Mouse (Mus musculus): ENCODE results near the gene Cgas. TPM values are rescaled to one million over a fixed set of nuclear protein-coding genes. Genes with fewer than 3 reads are reported as not detected.

The Cgas gene
- polyA plus RNA-seq, 1 experiment from 2014 or later = 0.84 TPM

GRCm38 (mm10) chr9:78400570-78400969, 42.5 kb downstream of the Cgas start:
- H3K9ac ChIP-seq = no peak overlapping the region
- ATAC-seq (ENCODE audit: low FRiP score) (no peak), DNase-seq (ENCODE audit: low spot score) (no peak)
- no peak overlapping the region for H3K4me3 ChIP-seq (replicated peaks; ENCODE audit: low read length)
- peaks cover 4% of the 10 kb centered on the region; the same call in 1 of the 2 replicates for H3K4me1 ChIP-seq (replicated peaks; ENCODE audit: control insufficient read depth, insufficient read depth, low read length)
- H3K36me3 ChIP-seq (replicated peaks; ENCODE audit: control insufficient read depth, insufficient read depth) = no peaks in the 10 kb centered on the region
- H3K27ac ChIP-seq = no peak overlapping the region
- H3K27me3 ChIP-seq (ENCODE audit: control insufficient read depth, insufficient read depth, low read length) = peaks cover 30% of the 10 kb centered on the region
- no peaks in the 10 kb centered on the region for H3K9me3 ChIP-seq (ENCODE audit: control insufficient read depth, low read length)
- no peak overlapping the region for H3K4me2 ChIP-seq (replicated peaks)
- 91% methylated on average over 5 of the region's 5 CpGs for WGBS

- DNase-seq (ENCODE audit: low spot score) (no peak), ATAC-seq (ENCODE audit: low FRiP score) (no peak)
- whole genome bisulfite sequencing = 71% methylated on average over 9 of the region's 9 CpGs
- peaks cover 61% of the 10 kb centered on the region for H3K27me3 ChIP-seq (ENCODE audit: control insufficient read depth, insufficient read depth, low read length)
- no peaks in the 10 kb centered on the region for H3K9me3 ChIP-seq (ENCODE audit: control insufficient read depth, low read length)
- no peak overlapping the region for H3K9ac ChIP-seq
- no peak overlapping the region for H3K4me2 ChIP-seq (replicated peaks)
- peaks cover 4% of the 10 kb centered on the region; the same call in 1 of the 2 replicates for H3K4me1 ChIP-seq (replicated peaks; ENCODE audit: control insufficient read depth, insufficient read depth, low read length)
- H3K36me3 ChIP-seq (replicated peaks; ENCODE audit: control insufficient read depth, insufficient read depth) = no peaks in the 10 kb centered on the region
- no peak overlapping the region; the same call in 1 of the 2 replicates for H3K4me3 ChIP-seq (replicated peaks; ENCODE audit: low read length)
- H3K27ac ChIP-seq = no peak overlapping the region
Measured at GRCm38 (mm10) chr9:78396517-78396916, 46.5 kb downstream of the Cgas start.

DNA sequence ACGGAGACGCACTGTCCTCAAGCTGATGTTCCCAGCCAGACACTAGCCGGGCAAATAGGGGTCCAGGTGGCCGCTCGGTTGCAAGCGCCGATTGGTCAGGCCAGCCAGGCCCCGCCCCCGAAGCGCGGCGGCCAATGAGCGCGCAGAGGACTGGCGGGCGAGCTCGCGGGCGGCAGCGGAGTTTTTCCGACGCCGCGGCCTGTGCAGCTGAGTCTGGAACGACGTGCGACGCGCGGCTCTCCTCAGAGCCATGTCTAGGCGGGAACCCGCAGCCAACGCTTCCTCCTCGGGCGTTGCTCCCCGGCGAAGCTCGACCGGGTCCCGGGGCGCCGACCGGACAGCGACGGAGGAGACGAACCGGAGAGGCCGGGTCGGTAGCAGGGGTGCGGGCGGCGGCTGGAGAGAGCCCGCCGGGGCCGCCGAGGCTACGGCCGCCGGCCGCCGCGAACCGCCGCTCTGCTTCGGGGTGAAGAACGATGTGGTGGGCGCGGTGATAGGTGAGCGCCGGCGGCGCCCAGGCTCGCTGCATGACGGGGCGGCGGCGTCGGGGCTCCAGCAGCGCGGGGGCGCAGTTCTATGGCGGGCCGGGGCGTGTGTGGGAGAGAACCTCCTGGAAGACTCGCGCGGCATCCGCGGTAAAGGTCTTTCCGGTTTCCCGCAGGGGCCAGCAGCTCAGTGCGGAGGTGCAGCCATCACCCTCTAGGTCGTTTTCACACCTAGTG, 47.2 kb downstream of the Cgas start, which contains the start of gene Ddx43:
Ddx43 (plus strand) TSS at position 148 of the 722 bp plus-strand sequence.
- ATAC-seq (ENCODE audit: low FRiP score) (peak; percentile 99), DNase-seq (ENCODE audit: low spot score) (peak; percentile 77)
- H3K9ac ChIP-seq = peak within 1 kb of the TSS; percentile 49; the same call in 1 of the 2 replicates

GRCm38 (mm10) chr9:78395244-78395629, 47.8 kb downstream of the Cgas start:
- Histone ChIP-seq H3K4me3 (replicated peaks; ENCODE audit: low read length) (peak overlapping the region; percentile 51), H3K9me3 (ENCODE audit: control insufficient read depth, low read length) (no peaks in the 10 kb centered on the region), H3K27me3 (ENCODE audit: control insufficient read depth, insufficient read depth, low read length) (peaks cover 61% of the 10 kb centered on the region), H3K4me2 (replicated peaks) (peak overlapping the region; percentile 64), H3K27ac (no peak overlapping the region), H3K36me3 (replicated peaks; ENCODE audit: control insufficient read depth, insufficient read depth) (no peaks in the 10 kb centered on the region), H3K9ac (no peak overlapping the region), H3K4me1 (replicated peaks; ENCODE audit: control insufficient read depth, insufficient read depth, low read length) (peaks cover 4% of the 10 kb centered on the region; the same call in 1 of the 2 replicates)
- DNase-seq (ENCODE audit: low spot score) (no peak), ATAC-seq (ENCODE audit: low FRiP score) (no peak)
- WGBS = 41% methylated on average over 11 of the region's 11 CpGs

More for the DNA sequence above, 47.2 kb downstream of the Cgas start, which contains the start of gene Ddx43:
- Histone ChIP-seq H3K4me1 (replicated peaks; ENCODE audit: control insufficient read depth, insufficient read depth, low read length) (peaks cover 4% of the 10 kb centered on the region; the same call in 1 of the 2 replicates), H3K36me3 (replicated peaks; ENCODE audit: control insufficient read depth, insufficient read depth) (no peaks in the 10 kb centered on the region), H3K27me3 (ENCODE audit: control insufficient read depth, insufficient read depth, low read length) (peaks cover 61% of the 10 kb centered on the region), H3K9me3 (ENCODE audit: control insufficient read depth, low read length) (no peaks in the 10 kb centered on the region), H3K4me2 (replicated peaks) (peak within 1 kb of the TSS; percentile 64), H3K27ac (no peak within 1 kb of the TSS), H3K4me3 (replicated peaks; ENCODE audit: low read length) (peak within 1 kb of the TSS; percentile 51)
- 6% methylated on average over 92 of the region's 93 CpGs for WGBS

DNA sequence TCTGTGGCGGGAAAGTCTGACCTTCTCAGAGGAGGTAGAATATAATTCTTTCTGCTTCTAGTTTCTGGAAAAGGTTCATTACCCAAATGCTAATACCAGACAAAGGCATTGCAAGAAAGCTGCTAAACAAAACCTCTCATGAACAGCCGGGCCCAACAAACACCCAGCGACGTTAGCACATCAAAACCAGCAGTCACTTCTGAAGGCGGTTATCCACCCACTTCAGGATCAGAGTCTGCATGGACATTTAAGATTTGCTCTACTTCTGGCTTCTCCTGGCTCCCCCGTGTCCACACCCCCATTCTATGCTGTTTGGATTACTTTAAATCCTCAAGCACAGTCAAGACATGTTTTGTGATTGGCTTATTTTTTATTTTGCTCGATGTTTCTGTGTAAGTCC, 48.4 kb downstream of the Cgas start:
- Histone ChIP-seq H3K4me3 (replicated peaks; ENCODE audit: low read length) (no peak overlapping the region), H3K4me2 (replicated peaks) (no peak overlapping the region), H3K36me3 (replicated peaks; ENCODE audit: control insufficient read depth, insufficient read depth) (no peaks in the 10 kb centered on the region), H3K27me3 (ENCODE audit: control insufficient read depth, insufficient read depth, low read length) (peaks cover 61% of the 10 kb centered on the region), H3K4me1 (replicated peaks; ENCODE audit: control insufficient read depth, insufficient read depth, low read length) (peaks cover 4% of the 10 kb centered on the region; the same call in 1 of the 2 replicates), H3K9me3 (ENCODE audit: control insufficient read depth, low read length) (no peaks in the 10 kb centered on the region), H3K27ac (no peak overlapping the region), H3K9ac (no peak overlapping the region)
- DNase-seq (ENCODE audit: low spot score) (no peak), ATAC-seq (ENCODE audit: low FRiP score) (no peak)
- WGBS = 66% methylated on average over 7 of the region's 7 CpGs

DNA sequence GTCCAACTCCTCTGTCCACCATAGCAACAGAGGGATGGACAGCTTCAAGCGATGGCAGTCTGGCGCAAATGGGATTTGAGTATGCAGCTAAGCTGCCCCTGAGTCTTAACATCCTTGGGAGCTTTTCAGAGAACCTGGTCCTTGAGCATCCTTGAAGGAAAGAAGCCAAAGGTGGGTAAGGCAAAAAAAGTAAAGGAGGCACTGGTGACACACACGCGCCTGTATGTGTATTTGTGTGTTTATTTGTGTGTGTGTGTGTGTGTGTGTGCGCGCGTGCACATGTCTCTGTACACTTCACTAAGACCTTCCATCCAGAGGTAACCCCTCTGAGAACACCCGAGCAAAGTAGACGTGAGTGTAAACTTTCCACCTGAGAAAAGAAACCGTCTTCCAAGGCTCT, 49.3 kb downstream of the Cgas start:
- H3K27ac ChIP-seq = no peak overlapping the region
- DNase-seq (ENCODE audit: low spot score) (no peak), ATAC-seq (ENCODE audit: low FRiP score) (no peak)
- H3K36me3 ChIP-seq (replicated peaks; ENCODE audit: control insufficient read depth, insufficient read depth) = no peaks in the 10 kb centered on the region
- peaks cover 61% of the 10 kb centered on the region for H3K27me3 ChIP-seq (ENCODE audit: control insufficient read depth, insufficient read depth, low read length)
- H3K4me3 ChIP-seq (replicated peaks; ENCODE audit: low read length) = no peak overlapping the region
- 90% methylated on average over 10 of the region's 10 CpGs for WGBS
- no peak overlapping the region for H3K9ac ChIP-seq
- no peak overlapping the region for H3K4me2 ChIP-seq (replicated peaks)
- H3K4me1 ChIP-seq (replicated peaks; ENCODE audit: control insufficient read depth, insufficient read depth, low read length) = peaks cover 4% of the 10 kb centered on the region; the same call in 1 of the 2 replicates
- H3K9me3 ChIP-seq (ENCODE audit: control insufficient read depth, low read length) = no peaks in the 10 kb centered on the region

GRCm38 (mm10) chr9:78389981-78390380, 53.1 kb downstream of the Cgas start:
- Histone ChIP-seq H3K4me1 (replicated peaks; ENCODE audit: control insufficient read depth, insufficient read depth, low read length) (no peaks in the 10 kb centered on the region), H3K9ac (no peak overlapping the region), H3K9me3 (ENCODE audit: control insufficient read depth, low read length) (no peaks in the 10 kb centered on the region), H3K27me3 (ENCODE audit: control insufficient read depth, insufficient read depth, low read length) (peaks cover 26% of the 10 kb centered on the region), H3K4me3 (replicated peaks; ENCODE audit: low read length) (no peak overlapping the region), H3K27ac (no peak overlapping the region), H3K4me2 (replicated peaks) (no peak overlapping the region), H3K36me3 (replicated peaks; ENCODE audit: control insufficient read depth, insufficient read depth) (no peaks in the 10 kb centered on the region)
- DNase-seq (ENCODE audit: low spot score) (no peak), ATAC-seq (ENCODE audit: low FRiP score) (no peak)
- WGBS = 53% methylated on average over 5 of the region's 5 CpGs

GRCm38 (mm10) chr9:78386947-78387346, 56.1 kb downstream of the Cgas start:
- Histone ChIP-seq H3K4me3 (replicated peaks; ENCODE audit: low read length) (no peak overlapping the region), H3K9me3 (ENCODE audit: control insufficient read depth, low read length) (no peaks in the 10 kb centered on the region), H3K4me2 (replicated peaks) (no peak overlapping the region), H3K27me3 (ENCODE audit: control insufficient read depth, insufficient read depth, low read length) (no peaks in the 10 kb centered on the region), H3K4me1 (replicated peaks; ENCODE audit: control insufficient read depth, insufficient read depth, low read length) (no peaks in the 10 kb centered on the region), H3K36me3 (replicated peaks; ENCODE audit: control insufficient read depth, insufficient read depth) (no peaks in the 10 kb centered on the region), H3K27ac (no peak overlapping the region), H3K9ac (no peak overlapping the region)
- WGBS = 92% methylated on average over 7 of the region's 7 CpGs
- no peak for DNase-seq (ENCODE audit: low spot score)
- ATAC-seq (ENCODE audit: low FRiP score) = no peak

- no peak for ATAC-seq (ENCODE audit: low FRiP score)
- H3K9ac ChIP-seq = no peak overlapping the region
- no peak overlapping the region for H3K4me2 ChIP-seq (replicated peaks)
- no peaks in the 10 kb centered on the region for H3K9me3 ChIP-seq (ENCODE audit: control insufficient read depth, low read length)
- H3K36me3 ChIP-seq (replicated peaks; ENCODE audit: control insufficient read depth, insufficient read depth) = no peaks in the 10 kb centered on the region
- H3K4me3 ChIP-seq (replicated peaks; ENCODE audit: low read length) = no peak overlapping the region
- DNase-seq (ENCODE audit: low spot score) = no peak
- 54% methylated on average over 3 of the region's 3 CpGs for WGBS
- no peaks in the 10 kb centered on the region for H3K4me1 ChIP-seq (replicated peaks; ENCODE audit: control insufficient read depth, insufficient read depth, low read length)
- no peak overlapping the region for H3K27ac ChIP-seq
- no peaks in the 10 kb centered on the region for H3K27me3 ChIP-seq (ENCODE audit: control insufficient read depth, insufficient read depth, low read length)
Measured at GRCm38 (mm10) chr9:78385893-78386292, 57.1 kb downstream of the Cgas start.
